Mouse (Mus musculus): ENCODE results near the gene Chchd2.

DNA sequence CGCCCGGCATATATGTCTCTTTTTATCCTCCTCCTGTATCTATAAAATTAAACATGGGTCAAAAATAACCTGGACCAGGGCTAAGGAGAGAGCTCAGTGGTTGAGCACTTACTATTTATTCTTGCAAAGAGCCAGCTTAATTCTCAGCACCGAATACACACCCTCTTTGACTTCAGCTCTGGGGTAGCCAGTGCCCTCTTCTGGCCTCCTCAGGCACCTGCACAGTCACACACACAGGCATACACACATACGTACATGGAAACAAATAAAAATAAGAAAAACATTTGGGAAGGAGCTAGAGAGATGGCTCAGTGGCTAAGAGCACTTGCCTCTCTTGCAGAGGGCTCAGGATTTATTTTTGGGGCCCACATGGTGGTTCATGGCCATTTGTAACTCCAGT, 34.7 kb upstream of the Chchd2 start:
- TF ChIP-seq POLR2A (IDR thresholded peaks at IDR 0.05; ENCODE audit: control insufficient read depth, low read depth, low read length) (no peak), CTCF (IDR thresholded peaks at IDR 0.05; ENCODE audit: control insufficient read depth, insufficient read depth, insufficient replicate concordance, low read depth, low read length) (no peak)

Data from testis, adult 2 months (tissue).